Mouse (Mus musculus): ENCODE data around the gene Vil1. TPM values are rescaled to one million over a fixed set of nuclear protein-coding genes. Genes with fewer than 3 reads are reported as not detected.

The Vil1 gene
- polyA plus RNA-seq, 1 experiment from 2014 or later: 0.08 TPM

- H3K27me3 ChIP-seq: no peaks in the 10 kb centered on the region
- ATAC-seq (ENCODE audit: insufficient number of reproducible peaks, low FRiP score, low TSS enrichment, low read depth): no peak
- no peaks in the 10 kb centered on the region for H3K36me3 ChIP-seq
- H3K4me2 ChIP-seq (replicated peaks): no peak overlapping the region
- 0 out of 2 replicates have a peak, but pooled peaks cover 3% of the 10 kb centered on the region for H3K4me1 ChIP-seq
- no peaks in the 10 kb centered on the region for H3K9me3 ChIP-seq (replicated peaks)
- WGBS: 78% methylated on average over 17 of the region's 17 CpGs
- H3K4me3 ChIP-seq (replicated peaks): no peak overlapping the region
- H3K27ac ChIP-seq (replicated peaks): no peak overlapping the region
- H3K9ac ChIP-seq: no peak overlapping the region
Observed at GRCm38 (mm10) chr1:74418747-74419439, 9.7 kb downstream of the Vil1 start.

GRCm38 (mm10) chr1:74419440-74419794, 10.2 kb downstream of the Vil1 start:
- Histone ChIP-seq H3K27ac (replicated peaks) (no peak overlapping the region), H3K4me2 (replicated peaks) (no peak overlapping the region), H3K27me3 (no peaks in the 10 kb centered on the region), H3K36me3 (no peaks in the 10 kb centered on the region), H3K9ac (no peak overlapping the region), H3K4me1 (0 out of 2 replicates have a peak, but pooled peaks cover 3% of the 10 kb centered on the region), H3K9me3 (replicated peaks) (no peaks in the 10 kb centered on the region), H3K4me3 (replicated peaks) (no peak overlapping the region)
- ATAC-seq (ENCODE audit: insufficient number of reproducible peaks, low FRiP score, low TSS enrichment, low read depth): no peak
- WGBS: 61% methylated on average over 9 of the region's 9 CpGs

GRCm38 (mm10) chr1:74423147-74423546, 14.0 kb downstream of the Vil1 start:
- H3K9ac ChIP-seq: no peak overlapping the region

DNA sequence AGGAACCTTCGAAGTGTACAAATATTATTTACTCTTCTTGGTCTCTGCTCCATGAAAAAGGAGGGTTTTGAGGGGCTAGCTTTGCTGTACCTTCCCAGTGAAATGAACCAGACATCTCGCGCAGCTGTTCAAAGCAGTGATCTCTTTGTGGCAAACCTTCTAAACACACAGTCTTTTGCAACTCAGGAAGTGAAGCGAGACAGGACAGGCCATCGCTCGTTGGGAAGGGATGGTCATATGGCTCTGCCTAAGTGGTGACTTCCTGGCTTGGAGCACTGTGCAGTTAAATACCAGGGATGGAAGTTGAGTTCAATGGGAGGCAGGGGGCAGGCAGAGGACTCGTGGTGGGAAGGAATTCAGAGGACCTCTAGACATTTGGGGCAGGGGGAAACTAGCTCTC, 16.7 kb downstream of the Vil1 start:
- Histone ChIP-seq H3K9me3 (replicated peaks) (no peaks in the 10 kb centered on the region), H3K4me3 (replicated peaks) (no peak overlapping the region), H3K27me3 (no peaks in the 10 kb centered on the region), H3K4me2 (replicated peaks) (no peak overlapping the region), H3K4me1 (0 out of 2 replicates have a peak, but pooled peaks cover 3% of the 10 kb centered on the region), H3K27ac (replicated peaks) (no peak overlapping the region), H3K36me3 (no peaks in the 10 kb centered on the region), H3K9ac (no peak overlapping the region)
- no peak for ATAC-seq (ENCODE audit: insufficient number of reproducible peaks, low FRiP score, low TSS enrichment, low read depth)
- 52% methylated on average over 7 of the region's 7 CpGs for WGBS

More at GRCm38 (mm10) chr1:74423147-74423546, 14.0 kb downstream of the Vil1 start:
- Histone ChIP-seq H3K4me2 (replicated peaks) (no peak overlapping the region), H3K4me1 (0 out of 2 replicates have a peak, but pooled peaks cover 3% of the 10 kb centered on the region), H3K4me3 (replicated peaks) (no peak overlapping the region), H3K9me3 (replicated peaks) (no peaks in the 10 kb centered on the region), H3K27ac (replicated peaks) (no peak overlapping the region), H3K27me3 (no peaks in the 10 kb centered on the region), H3K36me3 (no peaks in the 10 kb centered on the region)
- no peak for ATAC-seq (ENCODE audit: insufficient number of reproducible peaks, low FRiP score, low TSS enrichment, low read depth)
- 23% methylated on average over 8 of the region's 8 CpGs for WGBS

DNA sequence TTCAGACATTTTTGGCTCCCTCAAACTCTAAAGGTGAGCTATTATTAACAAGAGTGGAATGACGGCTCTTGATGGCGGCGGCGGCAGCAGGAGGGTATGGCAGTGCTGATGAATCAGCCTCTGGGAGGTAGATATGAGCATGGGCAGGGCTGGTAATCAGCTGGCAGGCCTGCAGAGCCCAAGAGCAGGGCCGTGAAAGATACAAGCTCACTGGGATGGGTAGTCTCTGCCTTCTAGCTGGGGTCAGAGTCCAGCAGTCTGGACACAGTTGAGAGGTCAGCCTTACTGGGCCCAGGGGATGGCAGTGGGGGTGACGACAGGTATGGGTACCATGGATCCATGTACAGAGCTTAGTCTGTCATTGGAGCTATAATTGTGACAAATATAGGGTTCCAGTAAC, 24.0 kb downstream of the Vil1 start:
- H3K9ac ChIP-seq: no peak overlapping the region
- ATAC-seq (ENCODE audit: insufficient number of reproducible peaks, low FRiP score, low TSS enrichment, low read depth): 0 out of 2 replicates have a peak, but pooled peaks have one; percentile 15
- H3K4me1 ChIP-seq: no peaks in the 10 kb centered on the region
- no peak overlapping the region for H3K27ac ChIP-seq (replicated peaks)
- H3K27me3 ChIP-seq: no peaks in the 10 kb centered on the region
- WGBS: 86% methylated on average over 6 of the region's 6 CpGs
- H3K4me3 ChIP-seq (replicated peaks): no peak overlapping the region
- peaks cover 22% of the 10 kb centered on the region for H3K36me3 ChIP-seq
- H3K9me3 ChIP-seq (replicated peaks): no peaks in the 10 kb centered on the region
- no peak overlapping the region for H3K4me2 ChIP-seq (replicated peaks)

- no peak overlapping the region for H3K9ac ChIP-seq
- WGBS: 58% methylated on average over 5 of the region's 5 CpGs
- H3K4me3 ChIP-seq (replicated peaks): no peak overlapping the region
- peaks cover 34% of the 10 kb centered on the region for H3K36me3 ChIP-seq
- H3K4me1 ChIP-seq: no peaks in the 10 kb centered on the region
- H3K27ac ChIP-seq (replicated peaks): no peak overlapping the region
- no peak for ATAC-seq (ENCODE audit: insufficient number of reproducible peaks, low FRiP score, low TSS enrichment, low read depth)
- no peaks in the 10 kb centered on the region for H3K9me3 ChIP-seq (replicated peaks)
- H3K27me3 ChIP-seq: no peaks in the 10 kb centered on the region
- H3K4me2 ChIP-seq (replicated peaks): no peak overlapping the region
Observed at GRCm38 (mm10) chr1:74434596-74434995, 25.4 kb downstream of the Vil1 start.

GRCm38 (mm10) chr1:74435563-74435962, 26.4 kb downstream of the Vil1 start:
- no peak for ATAC-seq (ENCODE audit: insufficient number of reproducible peaks, low FRiP score, low TSS enrichment, low read depth)
- WGBS: 83% methylated on average over 6 of the region's 6 CpGs
- Histone ChIP-seq H3K9me3 (replicated peaks) (no peaks in the 10 kb centered on the region), H3K36me3 (peaks cover 42% of the 10 kb centered on the region), H3K4me3 (replicated peaks) (no peak overlapping the region), H3K4me2 (replicated peaks) (no peak overlapping the region), H3K9ac (no peak overlapping the region), H3K4me1 (no peaks in the 10 kb centered on the region), H3K27me3 (no peaks in the 10 kb centered on the region), H3K27ac (replicated peaks) (no peak overlapping the region)

DNA sequence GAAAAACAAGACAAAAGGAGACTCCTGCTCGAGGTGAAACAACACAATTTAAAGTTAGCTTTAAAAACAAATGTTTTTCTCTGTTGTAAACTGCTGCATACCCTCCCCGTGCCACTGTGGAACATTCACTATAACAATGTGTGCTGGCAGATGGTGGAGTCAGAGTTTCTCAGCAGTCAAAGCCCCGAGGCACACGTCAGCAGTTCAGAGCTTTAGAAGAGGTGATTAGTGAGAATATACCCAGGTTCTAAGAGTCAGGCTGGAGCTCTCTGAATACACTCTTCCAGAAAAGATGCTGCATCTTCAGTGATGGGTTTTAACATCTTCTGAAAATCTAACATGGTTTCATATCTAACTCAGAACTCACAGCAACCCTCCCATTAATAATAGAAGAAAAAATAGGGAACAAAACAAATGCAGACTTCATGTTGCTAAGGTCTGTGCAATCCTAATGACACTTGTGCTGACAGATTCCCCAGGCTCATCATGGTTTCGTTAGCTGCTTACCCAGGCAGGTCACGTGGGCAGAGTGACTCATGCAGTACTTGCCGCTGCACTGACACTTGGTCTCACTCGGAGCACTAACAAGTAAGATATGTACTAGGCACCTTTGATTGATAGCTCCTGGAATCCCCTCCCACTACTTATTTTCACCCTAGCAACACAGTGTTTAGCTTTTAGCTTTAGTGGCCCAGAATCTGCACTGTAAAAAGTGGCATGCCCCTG, 28.7 kb downstream of the Vil1 start:
- Histone ChIP-seq H3K4me3 (replicated peaks) (no peak overlapping the region), H3K36me3 (peaks cover 54% of the 10 kb centered on the region), H3K4me2 (replicated peaks) (no peak overlapping the region), H3K9me3 (replicated peaks) (no peaks in the 10 kb centered on the region), H3K4me1 (no peaks in the 10 kb centered on the region), H3K27me3 (no peaks in the 10 kb centered on the region), H3K27ac (replicated peaks) (0 out of 2 replicates have a peak overlapping the region, but pooled peaks have one; percentile 18), H3K9ac (no peak overlapping the region)
- ATAC-seq (ENCODE audit: insufficient number of reproducible peaks, low FRiP score, low TSS enrichment, low read depth): no peak
- 58% methylated on average over 8 of the region's 8 CpGs for WGBS

DNA sequence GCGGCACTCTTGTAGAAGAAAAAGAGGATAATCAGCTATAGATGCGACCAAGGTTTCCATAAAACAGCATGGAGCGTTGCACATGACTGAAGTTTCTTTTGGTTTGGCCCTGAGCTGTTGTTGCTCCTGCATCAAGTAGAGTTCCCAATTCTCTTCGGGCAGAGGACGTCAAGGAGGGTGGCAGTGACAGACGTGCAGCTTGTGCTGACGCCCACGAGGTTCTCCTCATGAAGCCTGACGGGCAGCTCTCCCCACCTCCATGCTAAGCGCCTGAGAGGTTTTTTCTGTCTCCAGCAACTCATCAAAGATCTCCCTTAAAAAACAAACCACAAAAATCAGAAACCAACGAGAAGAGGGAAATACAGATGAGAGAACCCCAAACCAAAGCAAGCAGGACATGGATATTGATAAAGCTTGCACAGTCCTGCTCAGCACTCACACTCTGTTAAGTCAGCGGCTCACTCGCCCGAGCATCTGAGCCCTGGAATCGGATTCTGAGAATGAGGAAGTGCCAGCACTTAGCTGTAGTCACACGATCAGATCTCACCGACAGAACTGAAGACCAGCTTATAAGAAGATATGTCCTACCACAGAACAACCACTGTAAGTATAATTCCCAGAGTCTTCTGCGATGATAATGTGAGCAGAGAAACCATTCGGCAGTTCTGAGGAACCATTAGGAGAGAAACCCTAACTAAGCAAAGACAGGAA, 30.1 kb downstream of the Vil1 start:
- no peaks in the 10 kb centered on the region for H3K4me1 ChIP-seq
- H3K9ac ChIP-seq: no peak overlapping the region
- no peak overlapping the region for H3K4me2 ChIP-seq (replicated peaks)
- H3K27me3 ChIP-seq: no peaks in the 10 kb centered on the region
- no peak overlapping the region for H3K27ac ChIP-seq (replicated peaks)
- 88% methylated on average over 19 of the region's 19 CpGs for WGBS
- no peak for ATAC-seq (ENCODE audit: insufficient number of reproducible peaks, low FRiP score, low TSS enrichment, low read depth)
- no peaks in the 10 kb centered on the region for H3K9me3 ChIP-seq (replicated peaks)
- H3K36me3 ChIP-seq: peaks cover 57% of the 10 kb centered on the region
- no peak overlapping the region for H3K4me3 ChIP-seq (replicated peaks)

DNA sequence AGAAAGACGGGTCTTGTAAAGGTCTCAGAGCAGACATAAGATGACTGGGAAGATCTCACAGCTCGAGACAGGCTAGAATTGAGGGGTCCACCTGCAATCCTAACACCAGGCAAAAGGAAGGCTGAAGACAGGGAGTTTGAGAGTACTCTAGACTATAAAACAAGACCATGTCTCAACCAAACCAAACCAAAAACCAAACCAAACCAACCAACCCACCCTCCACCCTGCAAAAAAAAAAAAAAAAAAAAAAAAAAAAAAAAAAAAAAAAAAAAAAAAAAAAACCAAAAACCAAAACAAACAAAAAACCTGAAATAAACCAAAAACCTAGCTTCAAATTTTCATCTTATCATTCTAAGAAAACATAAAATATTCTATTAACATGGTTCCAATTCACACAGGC, 35.4 kb downstream of the Vil1 start:
- 92% methylated on average over 2 of the region's 2 CpGs for whole genome bisulfite sequencing
- no peak for ATAC-seq (ENCODE audit: insufficient number of reproducible peaks, low FRiP score, low TSS enrichment, low read depth)
- Histone ChIP-seq H3K27ac (replicated peaks) (no peak overlapping the region), H3K9me3 (replicated peaks) (no peaks in the 10 kb centered on the region), H3K9ac (no peak overlapping the region), H3K4me3 (replicated peaks) (no peak overlapping the region), H3K4me2 (replicated peaks) (no peak overlapping the region), H3K4me1 (no peaks in the 10 kb centered on the region), H3K27me3 (no peaks in the 10 kb centered on the region), H3K36me3 (peaks cover 61% of the 10 kb centered on the region)

- Histone ChIP-seq H3K4me3 (replicated peaks) (no peak overlapping the region), H3K9me3 (replicated peaks) (no peaks in the 10 kb centered on the region), H3K27me3 (no peaks in the 10 kb centered on the region), H3K4me1 (no peaks in the 10 kb centered on the region), H3K4me2 (replicated peaks) (no peak overlapping the region), H3K36me3 (peaks cover 63% of the 10 kb centered on the region), H3K9ac (no peak overlapping the region), H3K27ac (replicated peaks) (no peak overlapping the region)
- no peak; the same call in 1 of the 2 replicates for ATAC-seq (ENCODE audit: insufficient number of reproducible peaks, low FRiP score, low TSS enrichment, low read depth)
- WGBS: 60% methylated on average over 4 of the region's 4 CpGs
Observed at GRCm38 (mm10) chr1:74452611-74453045, 43.5 kb downstream of the Vil1 start.
